In the genomic region with DNA sequence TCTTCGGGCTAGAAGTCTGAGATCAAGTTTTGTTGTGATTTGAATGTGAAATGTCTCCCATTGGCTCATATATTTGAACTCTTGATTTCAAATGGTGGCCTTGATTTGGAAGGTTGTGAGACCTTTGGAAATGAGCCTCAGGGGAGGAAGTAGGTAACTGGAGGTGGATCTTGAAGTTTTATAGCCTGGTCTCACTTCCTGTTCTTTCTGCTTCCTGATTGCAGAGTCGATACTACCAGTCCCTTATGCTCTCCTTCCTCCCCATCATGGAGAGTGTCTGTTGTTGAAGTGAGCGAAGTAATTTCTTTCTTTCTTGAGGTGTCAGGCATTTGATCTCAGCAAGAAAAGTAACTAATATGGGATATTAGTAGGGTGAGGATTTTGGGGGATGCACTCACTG, we compare ENCODE assay signal across 26 mouse cellular contexts.
"Had no signal": no experiment of that assay in that cellular context is flagged by ENCODE, and none has a peak within 500 bp of the region (broad histone marks: within the 10 kb centered on the region; RNA-seq: fewer than 3 reads in every experiment).

No protein-coding gene starts in this region.

- H3K4me1 ChIP-seq: heart, embryonic 13.5 days; heart, embryonic 15.5 days; hindbrain, embryonic 12.5 days; intestine, embryonic 15.5 days; limb, embryonic 13.5 days; limb, embryonic 15.5 days; liver, embryonic 12.5 days had no signal

- H3K9ac ChIP-seq: heart, embryonic 13.5 days; heart, embryonic 15.5 days; hindbrain, embryonic 12.5 days; hindbrain, embryonic 14.5 days; intestine, embryonic 15.5 days; limb, embryonic 13.5 days; limb, embryonic 15.5 days; liver, embryonic 12.5 days; liver, embryonic 14.5 days had no signal

- H3K36me3 ChIP-seq: heart, embryonic 13.5 days; heart, embryonic 15.5 days; hindbrain, embryonic 10.5 days; hindbrain, embryonic 12.5 days; intestine, embryonic 15.5 days; limb, embryonic 13.5 days; limb, embryonic 15.5 days; liver, embryonic 12.5 days had no signal

- H3K27me3 ChIP-seq: heart, embryonic 13.5 days; heart, embryonic 15.5 days; hindbrain, embryonic 12.5 days; intestine, embryonic 15.5 days; limb, embryonic 13.5 days; limb, embryonic 15.5 days; liver, embryonic 12.5 days had no signal

- H3K4me3 ChIP-seq: gastrocnemius, adult 2 months; heart, embryonic 13.5 days; heart, embryonic 15.5 days; hindbrain, embryonic 10.5 days; hindbrain, embryonic 12.5 days; intestine, embryonic 15.5 days; layer of hippocampus, adult 2 months; left cerebral cortex, adult 2 months; limb, embryonic 13.5 days; limb, embryonic 15.5 days; liver, embryonic 12.5 days had no signal

- H3K9me3 ChIP-seq: heart, embryonic 13.5 days; heart, embryonic 15.5 days; hindbrain, embryonic 10.5 days; hindbrain, embryonic 12.5 days; intestine, embryonic 15.5 days; limb, embryonic 13.5 days; limb, embryonic 15.5 days; liver, embryonic 12.5 days had no signal

- H3K27ac ChIP-seq: gastrocnemius, adult 2 months; heart, embryonic 13.5 days; heart, embryonic 15.5 days; hindbrain, embryonic 10.5 days; hindbrain, embryonic 12.5 days; hindbrain, embryonic 14.5 days; intestine, embryonic 15.5 days; left cerebral cortex, adult 2 months; limb, embryonic 13.5 days; limb, embryonic 15.5 days; liver, embryonic 12.5 days; liver, embryonic 14.5 days had no signal

- ATAC-seq: hindbrain, embryonic 16.5 days; inflammation-experienced regulatory T-cells, adult 6 months; intestine, embryonic 15.5 days; intestine, postnatal 0 days; liver, embryonic 12.5 days had no signal

- DNase-seq: gastrocnemius, adult 2 months; gastrocnemius, postnatal 10 days; gastrocnemius, postnatal 36 days; heart, adult 18-20 months; heart, postnatal 14 days; heart, postnatal 36 days; kidney, adult 18-20 months; kidney, adult 8-10 months; kidney, postnatal 10 days; kidney, postnatal 25 days; kidney, postnatal 4 days had no signal
